Mouse (Mus musculus) left cerebral cortex, adult 18-20 months (tissue): ENCODE results near the gene Gpr84. TPM values are rescaled to one million over a fixed set of nuclear protein-coding genes. Genes with fewer than 3 reads are reported as not detected.
"Not testable (repeated sequence)": the region's sequence is repeated elsewhere in the genome, so short reads cannot be mapped to it uniquely, and the experiment has no call there.

Experiments used
- DNase-seq, 2 experiments: peaks; one replicate each; pipeline ENCODE4 v3.0.0; 2021 to 2022; ENCODE audit warnings: low spot score in 2 of 2, mixed read lengths in 1 of 2
- microRNA-seq, 2 experiments: library from miRNA; unstranded; fragments of <30 nt; microRNA quantifications; one replicate each; pipeline ENCODE4 v1.2.0; 2021
- total RNA-seq, 2 experiments: library from RNA; stranded (reverse); gene quantifications; 2 replicates each; pipeline ENCODE4 v1.2.3; 2021

The Gpr84 gene
- total RNA-seq, 2 experiments from 2014 or later = 0.42 to 1.0 TPM

- DNase-seq = no peak
These were observed 20.8 kb downstream of the Gpr84 start for GRCm38 (mm10) chr15:103289600-103289999.

- DNase-seq = no peak
These were observed 24.5 kb downstream of the Gpr84 start for GRCm38 (mm10) chr15:103285778-103286417.

DNA sequence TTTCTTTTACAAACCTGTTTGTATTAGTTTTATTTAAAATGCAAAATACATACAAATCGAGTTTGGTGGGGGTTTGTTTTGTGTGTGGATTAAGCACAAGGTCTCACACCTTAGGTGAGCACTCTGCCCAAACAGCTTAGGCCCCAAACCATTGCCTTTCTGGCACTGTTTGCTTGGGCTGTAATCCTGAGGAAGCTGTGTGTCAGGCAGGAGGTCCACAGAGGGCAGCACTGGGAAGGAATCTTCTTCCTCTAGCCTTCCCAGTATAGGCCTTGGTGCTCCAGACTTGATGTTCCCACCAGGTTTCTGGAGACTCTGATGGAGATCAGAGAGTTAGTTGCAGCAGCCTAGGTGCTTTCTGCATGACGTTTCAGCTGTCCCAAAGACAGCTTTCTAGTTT is 25.8 kb downstream of the Gpr84 start:
- DNase-seq = no peak

DNA sequence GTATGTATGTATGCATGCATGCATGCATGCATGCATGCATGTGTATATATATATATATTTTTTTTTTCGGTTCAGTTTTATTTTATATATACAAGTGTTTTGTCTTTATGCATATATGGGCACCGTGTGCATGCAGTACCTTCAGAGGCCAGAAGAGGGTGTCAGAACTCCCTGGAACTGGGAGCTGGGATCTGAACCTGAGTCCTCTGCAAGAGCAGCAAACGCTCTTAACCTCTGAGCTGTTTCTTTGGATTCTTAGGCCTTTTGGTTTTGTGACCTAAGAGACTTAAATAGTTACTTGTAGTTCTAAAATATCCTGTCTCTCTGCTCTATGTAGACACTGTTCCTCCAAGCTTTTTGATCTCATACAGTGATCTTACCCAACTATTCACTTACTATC is 26.3 kb downstream of the Gpr84 start:
- DNase-seq = no peak

GRCm38 (mm10) chr15:103281465-103282205 is 28.8 kb downstream of the Gpr84 start:
- no peak for DNase-seq

DNA sequence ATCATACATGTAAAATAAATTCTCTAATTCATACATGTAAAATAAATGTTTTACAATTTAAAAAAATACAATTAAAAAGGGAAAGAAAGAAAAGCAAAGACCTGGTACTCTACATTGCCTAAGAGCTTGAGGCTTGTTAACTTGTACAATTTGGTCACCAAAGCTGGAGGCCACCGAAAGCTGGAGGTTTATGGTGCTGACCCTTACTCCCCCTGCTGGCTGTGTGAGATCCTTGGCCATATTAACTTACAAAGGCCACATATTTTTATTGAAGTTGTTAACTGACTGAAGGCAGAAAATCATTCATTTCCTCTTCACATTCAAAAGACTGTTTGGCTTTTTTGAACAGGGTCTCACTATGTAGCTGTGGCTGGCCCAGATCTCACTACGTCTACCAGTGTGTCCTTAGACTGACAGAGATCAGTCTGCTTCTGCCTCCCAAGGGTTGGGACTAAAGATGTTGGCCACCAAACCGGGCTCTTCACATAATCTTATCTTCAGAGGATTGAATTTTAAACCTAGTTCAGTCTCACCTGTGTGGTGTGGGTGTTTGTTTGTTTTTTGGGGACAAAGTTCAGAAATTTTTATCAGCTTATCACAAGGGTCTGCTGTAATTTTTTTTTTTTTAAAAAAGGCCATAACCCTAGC is 29.5 kb downstream of the Gpr84 start:
- no peak for DNase-seq

- no peak for DNase-seq
These were observed 30.7 kb downstream of the Gpr84 start for GRCm38 (mm10) chr15:103279750-103280149.

DNA sequence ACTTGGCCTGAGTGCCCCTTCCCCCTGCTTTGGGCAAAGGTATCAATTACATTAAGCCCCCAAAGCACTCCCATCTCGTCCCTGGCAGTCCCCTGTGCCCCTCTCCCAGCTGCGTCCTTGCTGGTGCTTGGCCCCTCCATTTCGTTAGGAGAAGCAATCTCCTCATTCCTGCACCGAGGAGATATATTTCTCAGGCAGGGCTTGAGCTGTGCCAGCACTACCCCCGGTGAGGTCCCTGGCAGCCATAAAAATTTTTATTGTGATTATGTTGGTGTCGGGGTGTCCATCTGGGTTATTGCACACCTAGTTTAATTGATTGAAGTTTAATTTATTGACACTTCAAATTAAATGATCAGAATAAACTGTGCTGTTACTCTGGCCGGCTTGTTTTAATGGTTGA is 32.5 kb downstream of the Gpr84 start:
- DNase-seq = no peak

GRCm38 (mm10) chr15:103275943-103276342 is 34.5 kb downstream of the Gpr84 start:
- not testable (repeated sequence) for DNase-seq

- DNase-seq = peak; percentile 91 to 95
These were observed 37.8 kb downstream of the Gpr84 start, which contains the start of gene Copz1 for GRCm38 (mm10) chr15:103272419-103273279. Gene Copz1, plus strand, starts transcription at chr15:103272714.

DNA sequence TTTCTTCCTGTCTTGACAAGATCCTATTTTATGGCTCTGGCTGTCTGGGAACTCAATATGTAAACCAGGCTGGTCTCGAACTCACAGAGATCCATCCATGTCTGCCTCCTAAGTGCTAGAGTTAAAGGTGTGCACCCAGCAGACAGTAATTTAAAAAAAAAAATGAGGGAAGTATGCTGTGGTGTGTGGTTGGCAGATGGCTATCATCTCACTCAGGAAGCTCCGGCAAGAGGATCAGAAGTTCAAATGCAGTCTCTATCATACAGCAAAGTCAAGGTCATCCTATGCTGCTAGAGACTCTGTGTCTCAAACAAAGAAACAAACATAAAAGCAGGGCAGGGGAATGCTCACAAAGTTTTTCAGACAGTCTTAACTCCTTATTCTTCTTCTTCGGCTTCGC is 41.5 kb downstream of the Gpr84 start:
- no peak for DNase-seq

GRCm38 (mm10) chr15:103264794-103265193 is 45.6 kb downstream of the Gpr84 start:
- no peak for DNase-seq

DNA sequence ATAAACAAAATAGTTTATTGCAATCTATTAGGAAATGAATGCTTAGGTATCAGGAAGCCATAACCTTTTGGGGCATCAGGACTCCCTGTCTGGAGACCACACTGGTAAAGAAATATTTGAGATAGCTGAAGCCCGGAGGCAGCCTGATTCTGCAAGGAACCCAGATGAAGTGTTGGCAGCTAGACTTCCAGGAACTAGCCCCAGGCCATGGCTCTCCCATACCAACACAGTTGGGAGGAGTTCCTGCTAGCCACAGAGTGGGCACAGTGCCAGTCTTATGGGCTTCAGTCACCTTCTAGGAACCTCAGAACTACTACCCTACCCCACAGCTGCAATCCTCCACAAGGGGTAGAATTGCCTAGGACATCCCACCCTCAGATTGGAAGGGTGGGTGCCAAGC is 50.4 kb downstream of the Gpr84 start:
- DNase-seq = no peak

DNA sequence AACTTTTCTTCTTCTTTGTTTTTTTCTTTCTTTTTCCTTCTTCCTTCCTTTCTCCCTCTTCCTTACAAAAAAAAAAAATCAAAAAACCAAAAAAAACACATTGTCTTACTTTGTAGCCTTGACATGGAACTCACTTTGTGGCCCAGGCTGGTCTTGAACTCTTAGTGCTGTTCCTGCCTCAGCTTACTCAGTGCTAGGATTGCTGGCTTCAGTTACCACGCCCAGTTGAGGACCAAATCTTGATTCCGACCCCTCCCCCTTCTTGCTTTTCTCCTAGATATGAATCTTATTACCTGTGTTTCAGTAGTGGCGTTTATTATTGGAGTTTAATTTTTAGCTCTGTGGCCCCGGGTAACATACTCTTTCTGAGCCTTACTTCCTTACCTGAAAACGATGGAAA is 51.2 kb downstream of the Gpr84 start:
- DNase-seq = no peak

Small RNAs within 50 kb of the gene (microRNA-seq; reads per million reads assigned to microRNA genes)
- gene Mir148b (83.1 to 98.2 reads per million in 2 experiments), gene Mir6963 (0 reads per million in 2 experiments)

Other genes starting within 250 kb of the Gpr84 start
- gene Smug1, start 143.5 kb downstream of the Gpr84 start, total RNA-seq = 10 to 100 TPM; 21.8 to 22.6 TPM
- gene Cbx5, start 70.8 kb downstream of the Gpr84 start, total RNA-seq = 100 to 1,000 TPM; 181 to 182 TPM
- 100 to 1,000 TPM; 232 to 268 TPM for gene Hnrnpa1, start 70.2 kb downstream of the Gpr84 start, total RNA-seq
- under 1 TPM in 1 of 2 experiments, not detected in 1; 0.40 TPM for gene Nfe2, start 52.2 kb downstream of the Gpr84 start, total RNA-seq
- 10 to 100 TPM; 93.5 to 97.5 TPM for gene Copz1, start 37.9 kb downstream of the Gpr84 start, total RNA-seq
- 10 to 100 TPM; 72.0 to 79.3 TPM for gene Zfp385a, start 29.5 kb upstream of the Gpr84 start, total RNA-seq
- gene Itga5, start 56.2 kb upstream of the Gpr84 start, total RNA-seq = 1 to 10 TPM; 2.6 to 3.9 TPM
- under 1 TPM in 1 of 2 experiments, not detected in 1; 0.45 TPM for gene Gtsf1, start 119.9 kb upstream of the Gpr84 start, total RNA-seq
- gene Gtsf2, start 137.9 kb upstream of the Gpr84 start, total RNA-seq = not detected
- 1 to 10 TPM; 9.0 to 9.2 TPM for gene Nckap1l, start 143.2 kb upstream of the Gpr84 start, total RNA-seq
- gene Pde1b, start 192.4 kb upstream of the Gpr84 start, total RNA-seq = 100 to 1,000 TPM; 181 to 227 TPM
- 100 to 1,000 TPM; 133 to 147 TPM for gene Ppp1r1a, start 227.4 kb upstream of the Gpr84 start, total RNA-seq